18 mouse cellular contexts compared by ENCODE assay signal in genomic region chr7:89792576-89792975, GRCm38 (mm10).
DNase-seq lines count a peak whose midpoint lies in the region; ATAC-seq and TF ChIP-seq lines count a peak whose summit lies in the region.
"Had no signal": no experiment of that assay in that cellular context is flagged by ENCODE, and none has a peak within 500 bp of the region (broad histone marks: within the 10 kb centered on the region; RNA-seq: fewer than 3 reads in every experiment).

No protein-coding gene starts in this region.

- TF ChIP-seq CTCF in heart, adult 2 months (IDR thresholded peaks at IDR 0.05): no peak
- TF ChIP-seq CTCF in forebrain, postnatal 0 days (IDR thresholded peaks at IDR 0.05; ENCODE audit: low read depth): no peak

- no peak for ATAC-seq in forebrain, postnatal 0 days
- ATAC-seq: forebrain, embryonic 16.5 days had no signal

- H3K27me3 ChIP-seq in heart, adult 2 months (ENCODE audit: control insufficient read depth, insufficient read depth, low read length): no peaks in the 10 kb centered on the region
- no peaks in the 10 kb centered on the region for H3K27me3 ChIP-seq in forebrain, postnatal 0 days (ENCODE audit: insufficient read depth, low read length)
- H3K27me3 ChIP-seq: embryonic facial prominence, embryonic 13.5 days; forebrain, embryonic 12.5 days; heart, embryonic 13.5 days; hindbrain, embryonic 15.5 days had no signal

- no peak overlapping the region for H3K9ac ChIP-seq in heart, adult 2 months (ENCODE audit: low read depth, low read length)
- no peak overlapping the region for H3K9ac ChIP-seq in forebrain, postnatal 0 days
- H3K9ac ChIP-seq: embryonic facial prominence, embryonic 13.5 days; forebrain, embryonic 12.5 days; heart, embryonic 13.5 days; hindbrain, embryonic 15.5 days had no signal

- H3K79me2 ChIP-seq in heart, adult 2 months (replicated peaks; ENCODE audit: control insufficient read depth, insufficient read depth, low read length): no peaks in the 10 kb centered on the region

- TF ChIP-seq EP300 in heart, adult 2 months (IDR thresholded peaks at IDR 0.05; ENCODE audit: insufficient read depth, low read depth, low read length): no peak

- no peak for TF ChIP-seq POLR2A in heart, adult 2 months (IDR thresholded peaks at IDR 0.05; ENCODE audit: insufficient read depth, low read depth, low read length)

- no peaks in the 10 kb centered on the region for H3K4me1 ChIP-seq in heart, adult 2 months (ENCODE audit: control insufficient read depth, insufficient read depth, low read length)
- H3K4me1 ChIP-seq in forebrain, postnatal 0 days (ENCODE audit: insufficient read depth): no peaks in the 10 kb centered on the region
- H3K4me1 ChIP-seq: heart, embryonic 13.5 days had no signal

- peak; percentile 54 for DNase-seq in heart, adult 11 months
- no peak for DNase-seq in heart, adult 2 months
- peak; percentile 61 for DNase-seq in ovary, postnatal 36 days (ENCODE audit: low spot score)
- DNase-seq in ovary, postnatal 10 days (ENCODE audit: low spot score): no peak
- peak; percentile 69 for DNase-seq in adrenal gland, postnatal 14 days
- peak; percentile 14 for DNase-seq in testis, postnatal 14 days (ENCODE audit: low spot score)
- DNase-seq in forebrain, postnatal 0 days: no peak
- DNase-seq in cerebellum, adult 11 months: no peak
- DNase-seq: cerebellum, adult 9-10 months; gastrocnemius, postnatal 36 days; heart, adult 18-20 months; heart, postnatal 36 days; kidney, adult 11 months had no signal

- no peak overlapping the region for H3K4me2 ChIP-seq in forebrain, postnatal 0 days (ENCODE audit: low read depth)
- H3K4me2 ChIP-seq: embryonic facial prominence, embryonic 13.5 days; forebrain, embryonic 12.5 days; heart, embryonic 13.5 days; hindbrain, embryonic 15.5 days had no signal

- intact Hi-C loops in heart, adult 2 months (cut with DNase I): no loop called here

- no peak overlapping the region for H3K4me3 ChIP-seq in heart, adult 2 months
- H3K4me3 ChIP-seq in forebrain, postnatal 0 days (ENCODE audit: low read depth, low read length): no peak overlapping the region
- H3K4me3 ChIP-seq: embryonic facial prominence, embryonic 13.5 days; forebrain, embryonic 12.5 days; heart, embryonic 13.5 days; hindbrain, embryonic 15.5 days had no signal

- H3K9me3 ChIP-seq in forebrain, postnatal 0 days (ENCODE audit: low read length): no peaks in the 10 kb centered on the region
- H3K9me3 ChIP-seq: embryonic facial prominence, embryonic 13.5 days; forebrain, embryonic 12.5 days; heart, embryonic 13.5 days; hindbrain, embryonic 15.5 days had no signal

- H3K27ac ChIP-seq in heart, adult 2 months: no peak overlapping the region
- H3K27ac ChIP-seq in forebrain, postnatal 0 days (ENCODE audit: low read depth, low read length): no peak overlapping the region
- H3K27ac ChIP-seq: embryonic facial prominence, embryonic 13.5 days; forebrain, embryonic 12.5 days; heart, embryonic 13.5 days; hindbrain, embryonic 15.5 days had no signal

- WGBS in heart, adult 2 months: 71% methylated on average over 1 of the region's 1 CpGs
- 94% methylated on average over 1 of the region's 1 CpGs for WGBS in forebrain, postnatal 0 days

- H3K36me3 ChIP-seq in heart, adult 2 months (ENCODE audit: control insufficient read depth, insufficient read depth, low read length): no peaks in the 10 kb centered on the region
- H3K36me3 ChIP-seq in forebrain, postnatal 0 days (ENCODE audit: insufficient read depth): no peaks in the 10 kb centered on the region
- H3K36me3 ChIP-seq: embryonic facial prominence, embryonic 13.5 days; forebrain, embryonic 12.5 days; heart, embryonic 13.5 days; hindbrain, embryonic 15.5 days had no signal

Comparison
In these comparisons a context has a peak if more than half of its experiments do, and no peak if none do; other contexts are left out.
1. DNase-seq: peak in heart, adult 11 months (single experiment), ovary, postnatal 36 days (single experiment), adrenal gland, postnatal 14 days (single experiment) and testis, postnatal 14 days (single experiment); none in heart, adult 2 months (0 of 2), ovary, postnatal 10 days (single experiment), forebrain, postnatal 0 days (single experiment) and cerebellum, adult 11 months (single experiment).